Mouse (Mus musculus): ENCODE results near the gene Acap1.
"Not testable (repeated sequence)": the region's sequence is repeated elsewhere in the genome, so short reads cannot be mapped to it uniquely, and the experiment has no call there.

Acap1 gene

GRCm38 (mm10) chr11:69895291-69895690, at the start of gene Acap1:
Gene Acap1 (minus strand): TSS chr11:69895539.
- DNase-seq (ENCODE audit: low read depth in 1 of 2, low spot score in 2 of 2), result no peak

GRCm38 (mm10) chr11:69940962-69941361, 45.6 kb upstream of the Acap1 start:
- no peak for DNase-seq (ENCODE audit: low read depth in 1 of 2, low spot score in 2 of 2)

GRCm38 (mm10) chr11:69939731-69940130, 44.4 kb upstream of the Acap1 start:
- DNase-seq (ENCODE audit: low read depth in 1 of 2, low spot score in 2 of 2), result no peak

DNA sequence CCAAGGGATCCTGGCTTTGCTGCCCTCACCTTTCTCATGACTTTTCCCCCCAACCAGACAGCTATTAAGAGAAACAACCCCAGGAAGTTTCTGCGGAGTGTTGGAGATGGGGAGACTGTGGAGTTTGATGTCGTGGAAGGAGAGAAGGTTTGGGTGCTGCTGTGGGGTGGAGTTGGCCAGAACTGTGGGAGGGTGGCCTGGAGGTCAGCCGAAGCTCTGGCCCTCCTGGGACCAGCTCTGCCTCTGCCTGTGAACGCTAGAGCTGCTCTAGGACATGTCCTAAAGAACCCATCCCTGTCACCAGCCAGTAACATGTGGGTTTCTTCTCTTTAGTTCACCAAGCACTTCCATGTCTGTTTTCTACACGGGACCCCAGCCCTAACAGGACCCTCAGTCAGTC, 43.8 kb upstream of the Acap1 start:
- no peak for DNase-seq (ENCODE audit: low read depth in 1 of 2, low spot score in 2 of 2)

GRCm38 (mm10) chr11:69938401-69938979, 43.2 kb upstream of the Acap1 start:
- no peak for DNase-seq (ENCODE audit: low read depth in 1 of 2, low spot score in 2 of 2)

- DNase-seq (ENCODE audit: low read depth in 1 of 2, low spot score in 2 of 2), result no peak
These were observed 42.5 kb upstream of the Acap1 start for GRCm38 (mm10) chr11:69937834-69938233.

- DNase-seq (ENCODE audit: low read depth in 1 of 2, low spot score in 2 of 2), result no peak
These were observed 42.0 kb upstream of the Acap1 start for GRCm38 (mm10) chr11:69937385-69937784.

- no peak for DNase-seq (ENCODE audit: low read depth in 1 of 2, low spot score in 2 of 2)
These were observed 41.5 kb upstream of the Acap1 start for GRCm38 (mm10) chr11:69936714-69937347.

GRCm38 (mm10) chr11:69936156-69936555, 40.8 kb upstream of the Acap1 start:
- DNase-seq (ENCODE audit: low read depth in 1 of 2, low spot score in 2 of 2), result no peak

GRCm38 (mm10) chr11:69935137-69935879, 40.0 kb upstream of the Acap1 start, which contains the start of gene Ybx2:
Gene Ybx2 (plus strand): TSS chr11:69935796.
- no peak for DNase-seq (ENCODE audit: low read depth in 1 of 2, low spot score in 2 of 2)

GRCm38 (mm10) chr11:69934681-69935080, 39.3 kb upstream of the Acap1 start:
- no peak for DNase-seq (ENCODE audit: low read depth in 1 of 2, low spot score in 2 of 2)

DNA sequence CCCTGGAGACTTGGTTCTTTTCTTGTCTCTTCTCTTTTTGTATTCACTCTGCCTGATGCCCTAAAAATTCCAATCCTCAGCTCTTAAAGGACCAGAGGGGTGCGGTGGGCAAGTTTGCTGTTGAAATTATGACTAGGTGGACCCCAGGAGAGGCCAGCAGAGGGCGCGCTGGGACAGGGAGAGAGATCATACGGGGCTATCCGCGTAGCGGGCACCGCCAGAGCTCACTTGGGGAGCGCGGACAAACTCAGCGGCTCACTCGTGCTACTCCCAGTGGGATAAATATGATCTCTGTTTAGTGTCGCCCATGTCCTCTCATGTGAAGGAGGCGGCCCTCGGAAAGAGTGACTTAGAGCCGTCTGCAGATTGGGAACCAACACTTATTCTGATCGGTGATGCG, 38.8 kb upstream of the Acap1 start:
- peak; percentile 70 to 82 for DNase-seq (ENCODE audit: low read depth in 1 of 2, low spot score in 2 of 2)

- no peak for DNase-seq (ENCODE audit: low read depth in 1 of 2, low spot score in 2 of 2)
These were observed 37.7 kb upstream of the Acap1 start for GRCm38 (mm10) chr11:69933066-69933465.

GRCm38 (mm10) chr11:69932254-69932653, 36.9 kb upstream of the Acap1 start:
- no peak for DNase-seq (ENCODE audit: low read depth in 1 of 2, low spot score in 2 of 2)

DNA sequence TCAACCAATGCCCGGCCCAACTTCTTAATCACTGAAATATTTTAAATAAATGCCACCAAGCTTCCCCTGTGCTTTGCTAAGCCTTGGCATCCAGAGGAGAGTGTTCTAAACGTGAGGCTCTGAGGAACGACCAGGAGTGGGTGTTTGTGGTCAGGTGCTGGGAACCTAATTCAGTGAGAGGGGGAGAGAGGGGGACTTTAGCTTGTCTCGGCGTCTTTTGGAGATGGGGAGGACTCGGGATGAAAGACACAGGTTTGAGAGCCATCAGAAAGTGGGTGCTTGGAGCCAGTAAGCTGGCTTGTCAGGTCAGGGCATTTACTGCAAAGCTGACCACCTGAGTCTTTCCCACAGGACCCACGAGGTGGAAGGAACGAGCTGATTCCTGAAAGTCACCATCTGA, 36.4 kb upstream of the Acap1 start:
- no peak for DNase-seq (ENCODE audit: low read depth in 1 of 2, low spot score in 2 of 2)

- no peak for DNase-seq (ENCODE audit: low read depth in 1 of 2, low spot score in 2 of 2)
These were observed 35.7 kb upstream of the Acap1 start for GRCm38 (mm10) chr11:69930967-69931537.

DNA sequence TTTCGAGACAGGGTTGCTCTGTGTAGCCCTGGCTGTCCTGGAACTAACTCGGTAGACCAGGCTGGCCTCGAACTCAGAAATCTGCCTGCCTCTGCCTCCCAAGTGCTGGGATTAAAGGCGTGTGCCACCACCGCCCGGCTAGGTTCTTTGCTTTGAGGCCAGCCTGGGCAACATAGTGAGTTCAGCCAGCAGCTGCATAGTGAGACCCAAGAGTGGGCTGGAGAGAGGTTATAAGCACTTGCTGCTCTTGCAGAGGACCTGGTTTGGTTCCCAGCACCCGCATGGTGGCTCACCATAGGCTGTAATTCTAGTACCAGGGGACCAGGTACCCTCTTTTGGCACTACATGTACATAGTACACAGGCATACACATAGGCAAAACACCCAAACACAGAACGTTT, 34.8 kb upstream of the Acap1 start:
- DNase-seq (ENCODE audit: low read depth in 1 of 2, low spot score in 2 of 2), result not testable (repeated sequence)

DNA sequence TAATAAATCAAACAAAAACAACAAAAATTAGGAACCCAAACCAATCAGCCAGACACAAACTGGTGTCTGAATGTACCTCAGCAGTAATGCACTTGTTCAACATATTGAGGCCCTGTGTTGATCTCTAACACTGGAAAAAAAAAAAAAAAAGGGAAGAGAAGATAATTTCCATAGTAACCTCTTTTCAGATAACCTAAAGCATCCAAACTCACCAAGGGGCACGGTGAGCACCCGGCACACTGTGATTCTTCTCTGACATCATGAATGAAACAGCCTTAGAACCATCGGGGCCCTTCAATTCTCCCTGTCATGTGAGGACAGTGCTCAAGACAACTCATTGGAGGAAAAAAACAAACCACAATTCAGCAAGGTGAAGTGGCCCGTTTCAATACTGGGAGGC, 34.4 kb upstream of the Acap1 start:
- DNase-seq (ENCODE audit: low read depth in 1 of 2, low spot score in 2 of 2), result no peak

- no peak for DNase-seq (ENCODE audit: low read depth in 1 of 2, low spot score in 2 of 2)
These were observed 32.2 kb upstream of the Acap1 start for GRCm38 (mm10) chr11:69927501-69927900.

- DNase-seq (ENCODE audit: low read depth in 1 of 2, low spot score in 2 of 2), result no peak
These were observed 27.5 kb upstream of the Acap1 start for GRCm38 (mm10) chr11:69922796-69923195.

GRCm38 (mm10) chr11:69922012-69922756, 26.8 kb upstream of the Acap1 start:
- DNase-seq (ENCODE audit: low read depth in 1 of 2, low spot score in 2 of 2), result no peak
